Mouse (Mus musculus): ENCODE measurements around the gene Tmem132e. TPM values are rescaled to one million over a fixed set of nuclear protein-coding genes. Genes with fewer than 3 reads are reported as not detected.
A peak's percentile ranks its signal among the peaks of the same experiment; 100 is the strongest.

The Tmem132e gene
- 0.12 and 0.13 TPM in 2 replicates for polyA plus RNA-seq (2015; fragmentation: Nextera tagmentation; extraction: Ambion mirVana)

DNA sequence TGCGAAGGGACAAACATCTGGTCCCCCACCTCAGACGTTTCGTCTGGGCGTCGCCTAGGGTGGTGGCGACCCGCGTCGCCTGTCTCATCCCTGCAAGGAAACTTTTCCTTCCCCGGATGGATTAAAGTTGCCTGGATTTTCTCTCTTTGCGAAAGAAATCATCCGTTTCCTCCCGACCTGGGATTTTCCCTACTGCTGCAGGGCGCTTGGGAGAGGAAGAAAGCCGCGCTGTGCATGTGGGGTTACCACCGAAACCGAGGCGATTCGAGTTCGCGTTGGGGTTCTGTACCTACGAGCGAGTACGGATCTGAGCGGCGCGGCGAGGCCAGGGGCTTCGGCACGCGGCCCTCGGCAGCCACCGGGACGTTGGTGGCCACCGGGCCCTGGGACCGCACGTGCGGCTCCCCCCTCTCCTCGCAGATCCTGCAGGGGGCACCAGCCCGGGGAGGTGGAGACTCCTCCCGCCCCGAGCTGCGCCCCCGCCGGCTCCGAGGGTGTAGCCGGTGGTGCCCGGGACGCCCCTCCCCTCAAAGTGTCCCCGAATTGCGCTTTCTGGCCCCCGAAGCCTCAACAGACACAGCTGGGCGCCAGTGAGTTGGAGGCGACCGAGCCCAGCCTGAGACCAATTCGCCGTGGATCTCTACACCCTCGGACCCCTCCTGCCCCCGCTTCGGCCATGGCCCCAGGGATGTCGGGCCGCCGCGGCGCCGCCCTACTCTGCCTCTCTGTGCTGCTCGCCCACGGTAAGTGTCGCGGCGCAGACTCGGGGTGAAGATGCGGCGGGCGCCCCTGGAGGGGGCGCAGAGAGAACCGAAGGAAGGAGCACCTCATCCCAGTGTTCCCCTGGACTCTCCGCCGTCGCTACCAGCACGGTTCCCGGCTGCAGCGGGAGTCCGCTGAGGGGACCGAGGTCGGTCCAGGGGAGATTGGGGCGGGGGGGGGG, at the start of gene Tmem132e:
TSS of gene Tmem132e (plus strand) at position 530 of the 943 bp plus-strand sequence.
- WGBS (ENCODE audit: insufficient replicate concordance), result under 1% methylated on average over 81 of the region's 88 CpGs
- H3K9ac ChIP-seq (ENCODE audit: low read depth, low read length), result no peak within 1 kb of the TSS
- H3K4me1 ChIP-seq (ENCODE audit: control insufficient read depth, low read depth, low read length), result no peaks in the 10 kb centered on the region
- H3K36me3 ChIP-seq (ENCODE audit: control insufficient read depth, insufficient read depth), result no peaks in the 10 kb centered on the region
- H3K27ac ChIP-seq (ENCODE audit: low read length), result no peak within 1 kb of the TSS
- no peak for ATAC-seq (ENCODE audit: low read depth)
- peak within 1 kb of the TSS; percentile 36 for H3K4me3 ChIP-seq (ENCODE audit: low read depth, low read length)
- no peaks in the 10 kb centered on the region for H3K9me3 ChIP-seq (replicated peaks; ENCODE audit: control insufficient read depth, low read length)
- peak within 1 kb of the TSS; percentile 18 for H3K4me2 ChIP-seq (ENCODE audit: low read depth, low read length)
- H3K27me3 ChIP-seq (ENCODE audit: control insufficient read depth, insufficient read depth, low read depth, low read length), result peaks cover 62% of the 10 kb centered on the region

DNA sequence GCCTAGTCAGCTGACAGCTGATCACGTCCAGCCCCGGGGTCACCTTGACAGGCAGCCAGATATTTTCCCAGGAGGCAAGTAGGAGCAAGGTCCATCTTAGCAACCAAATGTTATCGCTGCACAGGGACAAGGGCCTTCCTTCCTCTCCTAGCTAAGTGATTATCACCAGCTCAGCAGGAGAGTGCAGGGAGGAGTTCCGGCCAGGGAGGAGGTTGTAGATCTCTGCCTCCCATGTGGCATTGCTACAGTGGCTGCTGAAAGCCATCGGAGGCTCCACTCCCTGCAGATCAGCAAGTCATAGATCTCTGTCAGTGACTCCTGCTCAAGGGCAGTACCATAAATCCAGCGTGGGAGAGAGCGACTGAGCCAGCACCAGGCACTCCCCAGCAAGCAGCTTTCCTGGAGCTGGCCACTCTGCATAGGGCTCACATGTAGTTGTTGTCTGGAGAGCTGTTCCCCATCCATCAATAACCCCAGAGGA, 48.7 kb upstream of the Tmem132e start:
- no peak overlapping the region for H3K9ac ChIP-seq (ENCODE audit: low read depth, low read length)
- no peaks in the 10 kb centered on the region for H3K27me3 ChIP-seq (ENCODE audit: control insufficient read depth, insufficient read depth, low read depth, low read length)
- no peak overlapping the region for H3K27ac ChIP-seq (ENCODE audit: low read length)
- no peaks in the 10 kb centered on the region for H3K4me1 ChIP-seq (ENCODE audit: control insufficient read depth, low read depth, low read length)
- H3K9me3 ChIP-seq (replicated peaks; ENCODE audit: control insufficient read depth, low read length), result no peaks in the 10 kb centered on the region
- H3K4me3 ChIP-seq (ENCODE audit: low read depth, low read length), result no peak overlapping the region
- peak; percentile 58 for ATAC-seq (ENCODE audit: low read depth)
- WGBS (ENCODE audit: insufficient replicate concordance), result 14% methylated on average over 7 of the region's 7 CpGs
- H3K4me2 ChIP-seq (ENCODE audit: low read depth, low read length), result no peak overlapping the region
- no peaks in the 10 kb centered on the region for H3K36me3 ChIP-seq (ENCODE audit: control insufficient read depth, insufficient read depth)

DNA sequence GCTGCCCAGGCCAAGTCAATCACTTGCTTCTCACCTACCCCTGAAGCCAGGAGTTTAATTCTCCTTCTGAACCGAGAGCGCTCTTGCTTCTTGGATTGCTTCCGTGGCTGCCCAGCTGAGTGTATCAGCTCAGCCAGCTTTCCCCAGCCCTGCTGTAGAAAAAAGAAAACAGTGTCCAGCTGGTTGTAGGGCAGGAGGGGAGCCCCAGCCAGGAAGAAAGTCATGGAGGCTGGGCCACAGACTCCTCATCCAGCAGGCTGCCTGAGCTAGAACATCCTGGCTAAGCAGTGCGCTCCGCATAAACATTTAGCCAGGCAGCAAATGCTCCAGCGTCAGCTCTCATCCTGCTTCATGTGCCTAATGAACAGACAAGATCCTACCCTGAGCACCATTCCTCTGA, 48.3 kb upstream of the Tmem132e start:
- Histone ChIP-seq H3K27ac (ENCODE audit: low read length) (no peak overlapping the region), H3K4me1 (ENCODE audit: control insufficient read depth, low read depth, low read length) (no peaks in the 10 kb centered on the region), H3K4me3 (ENCODE audit: low read depth, low read length) (no peak overlapping the region), H3K4me2 (ENCODE audit: low read depth, low read length) (no peak overlapping the region), H3K9me3 (replicated peaks; ENCODE audit: control insufficient read depth, low read length) (no peaks in the 10 kb centered on the region), H3K36me3 (ENCODE audit: control insufficient read depth, insufficient read depth) (no peaks in the 10 kb centered on the region), H3K27me3 (ENCODE audit: control insufficient read depth, insufficient read depth, low read depth, low read length) (no peaks in the 10 kb centered on the region), H3K9ac (ENCODE audit: low read depth, low read length) (no peak overlapping the region)
- WGBS (ENCODE audit: insufficient replicate concordance), result 19% methylated on average over 6 of the region's 6 CpGs
- peak; percentile 16; the same call in 1 of the 2 replicates for ATAC-seq (ENCODE audit: low read depth)

DNA sequence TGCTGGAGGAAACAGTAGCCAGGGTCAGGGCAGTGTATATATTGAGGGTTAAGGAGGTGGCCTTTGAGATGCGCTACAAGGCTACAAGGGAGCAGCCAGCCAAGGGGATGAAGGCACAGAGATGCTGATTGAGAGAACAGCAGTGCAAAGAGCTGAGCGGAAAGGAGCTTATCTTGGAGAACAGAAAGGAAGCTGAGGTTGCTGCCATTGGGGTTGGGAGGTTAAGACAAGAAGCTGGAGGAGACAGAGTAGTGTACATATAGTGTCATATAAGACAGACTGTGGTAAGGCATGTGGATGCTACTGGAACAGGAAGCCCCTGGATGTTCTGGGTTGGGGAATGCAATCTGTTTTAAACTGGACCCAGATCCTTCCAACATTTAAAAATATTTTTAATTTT, 47.8 kb upstream of the Tmem132e start:
- H3K27me3 ChIP-seq (ENCODE audit: control insufficient read depth, insufficient read depth, low read depth, low read length), result no peaks in the 10 kb centered on the region
- peak; percentile 35 for ATAC-seq (ENCODE audit: low read depth)
- no peak overlapping the region for H3K4me2 ChIP-seq (ENCODE audit: low read depth, low read length)
- H3K27ac ChIP-seq (ENCODE audit: low read length), result no peak overlapping the region
- no peaks in the 10 kb centered on the region for H3K36me3 ChIP-seq (ENCODE audit: control insufficient read depth, insufficient read depth)
- 10% methylated on average over 2 of the region's 2 CpGs for WGBS (ENCODE audit: insufficient replicate concordance)
- H3K9ac ChIP-seq (ENCODE audit: low read depth, low read length), result no peak overlapping the region
- H3K4me3 ChIP-seq (ENCODE audit: low read depth, low read length), result no peak overlapping the region
- H3K4me1 ChIP-seq (ENCODE audit: control insufficient read depth, low read depth, low read length), result no peaks in the 10 kb centered on the region
- no peaks in the 10 kb centered on the region for H3K9me3 ChIP-seq (replicated peaks; ENCODE audit: control insufficient read depth, low read length)

DNA sequence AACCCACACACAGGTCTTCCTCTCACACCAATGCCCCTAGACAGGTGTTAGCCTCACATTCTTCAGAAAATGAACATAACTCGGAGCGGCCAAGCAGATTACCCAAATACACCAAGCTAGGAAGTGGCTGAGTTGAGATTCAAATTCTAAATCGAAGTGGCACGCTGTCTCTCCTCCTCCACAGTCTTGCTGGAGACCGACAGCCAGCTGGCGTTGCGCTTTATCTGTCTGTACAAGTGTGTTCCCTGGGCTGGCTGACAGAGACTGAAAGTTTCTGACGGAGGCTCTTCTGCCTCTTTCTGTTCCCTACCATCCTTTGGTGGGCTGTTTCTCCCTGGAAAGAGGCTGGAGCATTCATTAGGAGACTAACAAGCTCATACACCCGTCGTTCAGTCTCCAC, 37.7 kb upstream of the Tmem132e start:
- ATAC-seq (ENCODE audit: low read depth), result no peak
- H3K27ac ChIP-seq (ENCODE audit: low read length), result no peak overlapping the region
- WGBS (ENCODE audit: insufficient replicate concordance), result 59% methylated on average over 10 of the region's 10 CpGs

DNA sequence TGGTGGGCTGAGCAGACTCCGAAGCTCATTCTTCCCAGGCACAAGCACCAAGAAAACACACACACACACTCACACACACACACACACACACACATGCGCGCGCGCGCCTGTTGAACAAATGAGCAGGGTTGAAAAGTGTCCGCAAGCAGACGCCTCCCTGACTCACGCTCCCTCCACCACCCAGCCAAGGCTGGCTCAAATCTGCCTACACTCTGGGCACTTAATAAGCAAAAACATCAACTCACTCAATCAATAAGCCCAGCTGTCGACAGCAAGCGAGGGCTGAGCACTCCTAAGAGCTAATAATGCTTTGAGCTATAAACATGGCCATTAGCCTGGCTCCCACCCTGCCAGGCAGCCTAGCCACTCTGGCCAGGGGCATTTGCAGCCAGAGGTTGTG, 18.5 kb upstream of the Tmem132e start:
- Histone ChIP-seq H3K4me2 (ENCODE audit: low read depth, low read length) (no peak overlapping the region), H3K4me1 (ENCODE audit: control insufficient read depth, low read depth, low read length) (no peaks in the 10 kb centered on the region), H3K27me3 (ENCODE audit: control insufficient read depth, insufficient read depth, low read depth, low read length) (no peaks in the 10 kb centered on the region), H3K27ac (ENCODE audit: low read length) (no peak overlapping the region), H3K9me3 (replicated peaks; ENCODE audit: control insufficient read depth, low read length) (no peaks in the 10 kb centered on the region), H3K9ac (ENCODE audit: low read depth, low read length) (no peak overlapping the region), H3K4me3 (ENCODE audit: low read depth, low read length) (no peak overlapping the region), H3K36me3 (ENCODE audit: control insufficient read depth, insufficient read depth) (no peaks in the 10 kb centered on the region)
- WGBS (ENCODE audit: insufficient replicate concordance), result 80% methylated on average over 11 of the region's 11 CpGs
- ATAC-seq (ENCODE audit: low read depth), result no peak

More for the DNA sequence above, 37.7 kb upstream of the Tmem132e start:
- H3K4me2 ChIP-seq (ENCODE audit: low read depth, low read length), result no peak overlapping the region
- no peaks in the 10 kb centered on the region for H3K9me3 ChIP-seq (replicated peaks; ENCODE audit: control insufficient read depth, low read length)
- no peaks in the 10 kb centered on the region for H3K4me1 ChIP-seq (ENCODE audit: control insufficient read depth, low read depth, low read length)
- H3K36me3 ChIP-seq (ENCODE audit: control insufficient read depth, insufficient read depth), result no peaks in the 10 kb centered on the region
- H3K27me3 ChIP-seq (ENCODE audit: control insufficient read depth, insufficient read depth, low read depth, low read length), result no peaks in the 10 kb centered on the region
- no peak overlapping the region for H3K9ac ChIP-seq (ENCODE audit: low read depth, low read length)
- no peak overlapping the region for H3K4me3 ChIP-seq (ENCODE audit: low read depth, low read length)

DNA sequence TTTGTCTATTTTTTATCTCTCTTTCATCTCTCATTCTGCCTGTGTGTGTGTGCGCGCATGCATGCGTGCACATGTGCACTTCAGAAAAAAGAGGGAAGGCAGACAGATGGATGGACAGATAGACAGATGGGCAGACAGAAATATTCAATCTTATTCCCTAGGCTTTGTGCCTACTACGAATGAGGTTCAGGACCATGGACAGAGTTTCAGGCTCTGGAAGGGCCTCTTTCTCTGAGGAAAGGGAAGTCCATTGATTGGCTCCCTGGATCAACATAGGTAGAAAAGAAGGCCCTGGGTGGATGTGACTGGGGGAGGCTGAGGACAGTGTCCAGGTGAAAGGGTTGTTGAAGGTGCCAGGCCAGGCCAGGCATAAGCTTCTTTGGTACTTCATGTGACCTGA, 17.1 kb upstream of the Tmem132e start:
- WGBS (ENCODE audit: insufficient replicate concordance), result 59% methylated on average over 4 of the region's 4 CpGs

DNA sequence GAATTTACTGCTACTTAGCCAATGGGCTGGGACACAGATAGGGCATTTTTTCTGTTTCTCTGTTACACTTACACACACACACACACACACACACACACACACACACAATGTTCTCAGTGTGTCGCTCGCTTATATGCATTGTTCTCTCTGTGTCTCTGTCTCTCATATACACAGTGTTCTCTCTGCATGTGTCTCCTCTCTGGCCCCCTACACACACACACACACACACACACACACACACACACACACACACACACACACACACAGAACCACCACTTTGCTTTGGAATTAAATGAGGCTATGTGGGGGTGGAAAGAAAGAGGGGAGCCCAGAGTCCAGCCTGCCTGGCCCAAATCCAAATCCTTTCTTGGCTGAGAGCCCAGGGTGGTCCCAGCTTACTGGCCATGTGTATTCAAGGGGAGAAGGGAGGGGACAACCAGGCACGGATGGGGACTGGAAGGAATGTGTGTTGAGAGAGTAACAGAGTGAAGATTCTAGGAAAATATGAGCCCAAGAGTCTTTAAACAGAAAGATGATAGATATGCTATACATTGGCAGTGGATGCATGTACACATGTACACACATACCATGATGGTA, 8.0 kb upstream of the Tmem132e start:
- Histone ChIP-seq H3K27ac (ENCODE audit: low read length) (no peak overlapping the region), H3K9ac (ENCODE audit: low read depth, low read length) (no peak overlapping the region), H3K4me3 (ENCODE audit: low read depth, low read length) (no peak overlapping the region), H3K27me3 (ENCODE audit: control insufficient read depth, insufficient read depth, low read depth, low read length) (peaks cover 8% of the 10 kb centered on the region), H3K4me1 (ENCODE audit: control insufficient read depth, low read depth, low read length) (no peaks in the 10 kb centered on the region), H3K36me3 (ENCODE audit: control insufficient read depth, insufficient read depth) (no peaks in the 10 kb centered on the region), H3K4me2 (ENCODE audit: low read depth, low read length) (no peak overlapping the region), H3K9me3 (replicated peaks; ENCODE audit: control insufficient read depth, low read length) (no peaks in the 10 kb centered on the region)
- no peak for ATAC-seq (ENCODE audit: low read depth)
- WGBS (ENCODE audit: insufficient replicate concordance), result 57% methylated on average over 3 of the region's 3 CpGs

More for the DNA sequence above, 17.1 kb upstream of the Tmem132e start:
- Histone ChIP-seq H3K9ac (ENCODE audit: low read depth, low read length) (no peak overlapping the region), H3K9me3 (replicated peaks; ENCODE audit: control insufficient read depth, low read length) (no peaks in the 10 kb centered on the region), H3K27me3 (ENCODE audit: control insufficient read depth, insufficient read depth, low read depth, low read length) (no peaks in the 10 kb centered on the region), H3K4me2 (ENCODE audit: low read depth, low read length) (no peak overlapping the region), H3K4me1 (ENCODE audit: control insufficient read depth, low read depth, low read length) (no peaks in the 10 kb centered on the region), H3K27ac (ENCODE audit: low read length) (no peak overlapping the region), H3K36me3 (ENCODE audit: control insufficient read depth, insufficient read depth) (no peaks in the 10 kb centered on the region), H3K4me3 (ENCODE audit: low read depth, low read length) (no peak overlapping the region)
- ATAC-seq (ENCODE audit: low read depth), result no peak
